ENCODE assay signal across 26 mouse cellular contexts in the genomic region with DNA sequence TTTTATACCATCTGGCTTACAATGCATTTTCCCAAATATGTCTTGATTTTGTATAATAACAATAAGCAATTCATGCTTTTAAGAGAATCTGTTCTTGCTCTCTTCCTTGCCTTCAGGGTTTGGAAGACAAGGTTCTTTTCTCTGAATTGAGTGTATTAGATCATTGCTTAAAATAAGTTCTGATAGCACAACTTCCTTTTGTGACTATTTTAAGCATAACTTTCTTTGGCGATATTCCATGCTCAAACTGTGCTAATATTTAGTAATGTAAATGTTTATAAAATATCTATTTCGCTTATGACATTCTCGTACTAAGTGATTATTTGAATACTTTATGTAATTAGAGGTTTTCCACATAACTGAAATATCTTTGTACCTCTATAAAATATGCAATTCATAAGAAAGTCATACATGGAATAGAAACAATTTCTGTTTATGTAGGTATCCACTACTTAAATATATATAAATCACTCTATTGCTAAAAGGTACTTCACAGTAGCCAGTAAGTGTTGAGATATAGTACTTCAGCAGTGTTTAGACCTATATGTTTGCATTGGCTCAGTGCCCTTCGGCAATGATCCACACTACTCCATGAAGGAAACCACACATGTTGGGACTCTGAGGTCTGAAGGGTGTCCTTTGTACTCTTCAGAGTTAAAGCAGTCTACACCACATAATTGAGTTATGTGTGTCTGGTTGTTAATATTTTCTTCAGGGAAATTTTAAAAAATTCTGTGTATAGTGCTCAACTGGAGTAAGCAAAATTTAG.
DNase-seq lines count a peak whose midpoint lies in the region; ATAC-seq and TF ChIP-seq lines count a peak whose summit lies in the region.
"Had no signal": no experiment of that assay in that cellular context is flagged by ENCODE, and none has a peak within 500 bp of the region (broad histone marks: within the 10 kb centered on the region; RNA-seq: fewer than 3 reads in every experiment).

No protein-coding gene starts in this region.

- ATAC-seq in lung, embryonic 14.5 days (ENCODE audit: insufficient read depth): peak; percentile 98
- peak; percentile 63; the same call in 1 of the 2 replicates for ATAC-seq in stomach, embryonic 15.5 days (ENCODE audit: insufficient read depth, low FRiP score, low read depth)

- H3K9me3 ChIP-seq in lung, embryonic 14.5 days (ENCODE audit: low read depth, low read length): no peaks in the 10 kb centered on the region
- H3K9me3 ChIP-seq in stomach, embryonic 15.5 days: no peaks in the 10 kb centered on the region
- H3K9me3 ChIP-seq: forebrain, embryonic 12.5 days; heart, embryonic 13.5 days; hindbrain, embryonic 12.5 days; neural tube, embryonic 12.5 days had no signal

- peak; percentile 1 for DNase-seq in heart, adult 8-10 months (ENCODE audit: low spot score)
- no peak for DNase-seq in heart, adult 11 months
- DNase-seq in lung, embryonic 14.5 days: peak; percentile 78
- no peak for DNase-seq in lung, postnatal 25 days (ENCODE audit: low spot score)
- peak; percentile 2 for DNase-seq in NIH3T3 (ENCODE audit: low read depth)
- no peak for DNase-seq in left cerebral cortex, postnatal 10 days (ENCODE audit: extremely low spot score in 1 of 2, low spot score in 2 of 2)
- DNase-seq: adrenal gland, postnatal 25 days; cerebellum, adult 9-11 months; gastrocnemius, postnatal 36 days; kidney, adult 2 months; layer of hippocampus, adult 9-11 months; lung, postnatal 36 days; midbrain, embryonic 14.5 days; retina, postnatal 1 day; right cerebral cortex, postnatal 25 days; spleen, adult 18-20 months; thymus, adult 18-20 months; thymus, postnatal 4 days had no signal

- H3K4me3 ChIP-seq in lung, embryonic 14.5 days (ENCODE audit: low read depth, low read length): no peak overlapping the region
- H3K4me3 ChIP-seq in stomach, embryonic 15.5 days (replicated peaks): no peak overlapping the region
- H3K4me3 ChIP-seq: erythroblast, embryonic 14.5 days; forebrain, embryonic 12.5 days; heart, embryonic 13.5 days; hindbrain, embryonic 12.5 days; neural tube, embryonic 12.5 days had no signal

- TF ChIP-seq CTCF in lung, embryonic 14.5 days (IDR thresholded peaks at IDR 0.05; ENCODE audit: low read depth): no peak

- no peaks in the 10 kb centered on the region for H3K27me3 ChIP-seq in lung, embryonic 14.5 days (ENCODE audit: insufficient read depth, low read length)
- H3K27me3 ChIP-seq in stomach, embryonic 15.5 days (replicated peaks): no peaks in the 10 kb centered on the region
- H3K27me3 ChIP-seq: forebrain, embryonic 12.5 days; heart, embryonic 13.5 days; hindbrain, embryonic 12.5 days; neural tube, embryonic 12.5 days had no signal

- WGBS in lung, embryonic 14.5 days: 14% methylated on average over 4 of the region's 4 CpGs
- WGBS in stomach, embryonic 15.5 days: 39% methylated on average over 4 of the region's 4 CpGs

- H3K4me2 ChIP-seq in lung, embryonic 14.5 days: no peak overlapping the region
- H3K4me2 ChIP-seq in stomach, embryonic 15.5 days: no peak overlapping the region
- H3K4me2 ChIP-seq: forebrain, embryonic 12.5 days; heart, embryonic 13.5 days; hindbrain, embryonic 12.5 days; neural tube, embryonic 12.5 days had no signal

- H3K27ac ChIP-seq in lung, embryonic 14.5 days (ENCODE audit: low read depth): no peak overlapping the region
- no peak overlapping the region for H3K27ac ChIP-seq in stomach, embryonic 15.5 days
- H3K27ac ChIP-seq: forebrain, embryonic 12.5 days; heart, embryonic 13.5 days; hindbrain, embryonic 12.5 days; kidney, postnatal 0 days; liver, embryonic 14.5 days; neural tube, embryonic 12.5 days had no signal

- no peaks in the 10 kb centered on the region for H3K36me3 ChIP-seq in lung, embryonic 14.5 days (ENCODE audit: insufficient read depth)
- H3K36me3 ChIP-seq in stomach, embryonic 15.5 days: no peaks in the 10 kb centered on the region
- H3K36me3 ChIP-seq: forebrain, embryonic 12.5 days; heart, embryonic 13.5 days; hindbrain, embryonic 12.5 days; neural tube, embryonic 12.5 days had no signal

- H3K4me1 ChIP-seq in lung, embryonic 14.5 days (ENCODE audit: insufficient read depth): no peaks in the 10 kb centered on the region
- no peaks in the 10 kb centered on the region for H3K4me1 ChIP-seq in stomach, embryonic 15.5 days
- H3K4me1 ChIP-seq: forebrain, embryonic 12.5 days; heart, embryonic 13.5 days; hindbrain, embryonic 12.5 days; neural tube, embryonic 12.5 days had no signal

- no peak overlapping the region for H3K9ac ChIP-seq in lung, embryonic 14.5 days
- no peak overlapping the region for H3K9ac ChIP-seq in stomach, embryonic 15.5 days
- H3K9ac ChIP-seq: forebrain, embryonic 12.5 days; heart, embryonic 13.5 days; hindbrain, embryonic 12.5 days; liver, embryonic 14.5 days; neural tube, embryonic 12.5 days had no signal

- intact Hi-C loops in left cerebral cortex, postnatal 10 days (cut with DNase I): no loop called here

Comparison
In these comparisons a context has a peak if more than half of its experiments do, and no peak if none do; other contexts are left out.
1. DNase-seq: peak in heart, adult 8-10 months (single experiment), lung, embryonic 14.5 days (single experiment) and NIH3T3 (single experiment); none in heart, adult 11 months (single experiment), lung, postnatal 25 days (single experiment) and left cerebral cortex, postnatal 10 days (0 of 2).